Mouse (Mus musculus) embryonic fibroblast, embryonic 13.5 days (primary cell): ENCODE data around the gene Nfya. TPM values are rescaled to one million over a fixed set of nuclear protein-coding genes. Genes with fewer than 3 reads are reported as not detected.

Experiments used
- H3K27ac ChIP-seq: 2 replicates; pipeline ENCODE4 v1.5.1; 2012; ENCODE audit warnings: low read length, control low read depth, inconsistent platforms; ENCODE audit not compliant: insufficient read depth
- H3K4me1 ChIP-seq: 2 replicates; pipeline ENCODE4 v1.6.1; 2011; ENCODE audit warnings: low read length; ENCODE audit not compliant: control insufficient read depth, insufficient read depth
- H3K4me3 ChIP-seq: 2 replicates; pipeline ENCODE4 v1.5.1; 2011; ENCODE audit warnings: mild to moderate bottlenecking, control low read depth, low read length; ENCODE audit not compliant: insufficient read depth
- CTCF ChIP-seq: IDR thresholded peaks from 2 replicates; pipeline ENCODE4 v1.5.1; 2011; ENCODE audit warnings: mild to moderate bottlenecking, control low read depth, low read length, moderate library complexity, borderline replicate concordance; ENCODE audit not compliant: insufficient read depth
- POLR2A ChIP-seq: IDR thresholded peaks from 2 replicates; pipeline ENCODE4 v1.6.1; 2011; ENCODE audit warnings: low read depth, mild to moderate bottlenecking, control low read depth, low read length, moderate library complexity
- polyA plus RNA-seq: library from polyadenylated mRNA; stranded (reverse); fragments of >200 nt; gene quantifications from 2 replicates; pipeline ENCODE4 v1.2.4, GENCODE M21; 2011; ENCODE audit warnings: low read depth; ENCODE audit not compliant: missing spikeins, insufficient read length

The Nfya gene
- polyA plus RNA-seq, 1 experiment, result 41.5 TPM

- TF ChIP-seq POLR2A (no peak), CTCF (no peak)
- Histone ChIP-seq H3K27ac (no peak overlapping the region), H3K4me3 (no peak overlapping the region), H3K4me1 (no peaks in the 10 kb centered on the region)
Observed at GRCm38 (mm10) chr17:48430394-48430793, 20.7 kb upstream of the Nfya start.

DNA sequence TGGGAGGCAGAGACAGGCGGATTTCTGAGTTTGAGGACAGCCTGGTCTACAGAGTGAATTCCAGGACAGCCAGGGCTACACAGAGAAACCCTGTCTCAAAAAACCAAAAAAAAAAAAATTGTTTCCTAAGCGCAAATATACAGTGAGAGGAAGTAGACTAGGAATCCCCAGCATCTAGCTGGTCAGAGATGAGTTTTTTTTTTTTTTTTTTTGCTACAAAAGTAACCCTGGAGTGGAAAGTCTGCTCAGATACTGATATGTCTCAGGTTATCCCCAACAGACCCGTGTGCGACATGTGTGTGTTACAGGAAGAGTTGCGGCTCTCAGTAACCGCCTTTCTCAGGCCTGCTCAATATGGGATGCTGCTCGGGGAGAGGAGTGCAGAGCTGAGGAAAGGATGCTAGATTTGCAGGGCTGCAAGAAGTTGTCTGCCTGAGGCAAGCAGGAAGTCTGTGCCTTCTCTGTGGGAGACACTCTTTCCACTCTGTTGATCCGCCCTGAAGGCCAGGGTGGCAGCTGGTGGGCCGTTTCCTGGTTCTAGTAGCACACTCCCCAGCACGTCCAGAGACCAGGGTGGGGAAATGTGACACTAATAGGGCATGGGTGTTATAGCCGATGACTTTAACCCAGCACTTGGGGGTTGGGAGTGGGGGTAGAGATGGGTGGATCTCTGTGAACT is 18.3 kb upstream of the Nfya start:
- no peak overlapping the region for H3K27ac ChIP-seq
- H3K4me1 ChIP-seq, result no peaks in the 10 kb centered on the region
- H3K4me3 ChIP-seq, result no peak overlapping the region
- no peak for TF ChIP-seq POLR2A
- no peak for TF ChIP-seq CTCF

DNA sequence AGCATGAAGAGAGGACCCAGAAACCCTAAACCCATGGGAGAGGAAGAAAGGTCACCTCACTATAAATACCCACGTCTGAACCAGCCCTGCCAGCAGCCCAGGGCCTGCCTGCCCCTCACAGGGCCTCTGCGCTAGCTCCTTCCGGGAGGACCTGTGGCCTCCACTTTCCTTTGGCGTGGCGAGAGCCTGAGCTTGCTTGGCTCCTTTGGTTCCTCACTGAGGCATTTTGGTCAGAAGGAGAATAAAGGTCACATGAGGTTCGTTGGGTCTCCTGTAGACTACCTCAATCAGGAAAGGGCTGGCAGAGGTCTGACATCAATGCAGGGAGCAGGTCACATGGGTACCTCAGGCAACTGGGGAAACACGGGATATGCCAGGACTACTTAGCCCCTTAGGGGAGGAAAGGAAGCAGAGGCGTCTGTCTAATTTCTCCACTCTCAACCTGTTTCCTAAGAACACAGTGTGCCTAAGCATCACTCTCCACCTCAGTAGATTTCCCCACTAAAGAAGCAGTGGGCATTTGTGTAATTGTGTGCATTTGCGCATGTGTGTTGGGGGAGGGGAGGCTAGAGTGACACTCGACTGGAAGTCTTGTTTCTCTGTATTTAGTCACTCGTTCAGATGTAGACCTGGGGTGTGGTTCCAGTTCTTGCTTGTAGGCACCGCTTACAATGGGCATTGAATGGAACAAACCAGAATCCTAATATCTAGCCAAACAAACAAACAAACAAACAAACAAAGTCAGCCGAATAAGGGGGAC is 17.5 kb upstream of the Nfya start:
- TF ChIP-seq CTCF (no peak), POLR2A (no peak)
- no peak overlapping the region for H3K4me3 ChIP-seq
- no peaks in the 10 kb centered on the region for H3K4me1 ChIP-seq
- H3K27ac ChIP-seq, result no peak overlapping the region

- no peak for TF ChIP-seq POLR2A
- no peak for TF ChIP-seq CTCF
- no peak overlapping the region for H3K27ac ChIP-seq
Observed at GRCm38 (mm10) chr17:48425823-48426612, 16.3 kb upstream of the Nfya start.

DNA sequence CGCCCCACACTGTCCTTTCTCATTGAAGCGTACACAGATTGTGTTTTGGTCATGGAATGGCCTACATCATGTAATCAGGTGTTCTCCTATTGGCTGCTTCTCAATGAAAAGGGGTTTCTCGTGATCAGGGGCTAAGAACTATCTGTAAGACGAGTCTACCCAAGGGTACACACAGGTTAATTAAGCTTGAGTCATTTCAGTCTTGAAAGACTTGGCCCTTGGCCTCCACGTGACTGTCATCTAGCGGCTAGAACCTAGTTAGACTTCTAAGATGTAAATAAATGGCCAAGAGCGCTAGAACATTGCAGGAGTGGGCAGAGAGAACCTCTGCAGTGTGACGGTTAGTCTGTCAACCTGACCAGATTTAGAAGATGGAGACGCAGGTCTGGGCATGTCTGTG is 14.5 kb upstream of the Nfya start:
- Histone ChIP-seq H3K4me3 (no peak overlapping the region), H3K27ac (no peak overlapping the region), H3K4me1 (no peaks in the 10 kb centered on the region)
- TF ChIP-seq POLR2A (no peak), CTCF (no peak)

More at GRCm38 (mm10) chr17:48425823-48426612, 16.3 kb upstream of the Nfya start:
- H3K4me1 ChIP-seq, result no peaks in the 10 kb centered on the region
- no peak overlapping the region for H3K4me3 ChIP-seq

DNA sequence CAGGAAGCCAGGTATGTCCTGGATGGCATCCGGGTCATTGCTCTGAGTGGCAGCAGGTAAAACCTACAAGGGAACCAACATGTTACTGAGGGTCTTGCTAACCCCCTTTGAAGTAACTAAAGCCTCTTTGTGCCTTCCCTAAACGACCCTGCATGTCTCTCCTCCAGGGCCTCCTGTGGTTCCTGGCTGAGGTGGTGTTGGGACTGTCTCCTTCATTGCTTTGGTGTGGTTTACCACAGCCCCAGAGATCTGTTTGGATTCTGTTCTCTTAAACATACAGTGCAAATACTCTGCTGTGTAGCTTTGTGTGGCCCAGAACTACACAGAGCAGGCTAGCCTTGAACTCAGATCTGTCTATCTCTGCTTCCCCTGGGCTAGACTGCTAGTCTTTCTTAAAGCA is 9.9 kb upstream of the Nfya start:
- no peak overlapping the region for H3K4me3 ChIP-seq
- no peak overlapping the region for H3K27ac ChIP-seq
- no peaks in the 10 kb centered on the region for H3K4me1 ChIP-seq
- TF ChIP-seq CTCF (no peak), POLR2A (no peak)

DNA sequence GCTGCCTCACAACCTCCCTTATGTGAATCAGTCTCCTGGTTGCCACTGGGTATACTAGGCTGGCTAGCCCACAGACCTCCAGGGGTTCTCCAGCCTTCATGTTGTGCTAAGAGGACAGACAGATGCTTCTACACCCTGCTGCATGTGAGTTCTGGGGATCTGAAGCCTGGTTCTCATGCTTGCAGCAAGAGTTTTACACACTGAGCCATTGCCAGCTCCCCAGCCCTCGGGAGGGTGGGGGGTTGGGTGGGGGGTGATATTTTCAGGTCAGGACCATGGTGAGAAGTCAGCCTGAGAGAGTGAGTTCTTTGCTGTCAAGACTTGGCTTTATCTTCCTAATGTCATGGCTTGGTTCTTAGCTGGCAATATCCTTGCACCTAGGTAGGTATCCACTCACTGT is 9.1 kb upstream of the Nfya start:
- no peak overlapping the region for H3K27ac ChIP-seq
- no peak for TF ChIP-seq CTCF
- TF ChIP-seq POLR2A, result no peak
- no peaks in the 10 kb centered on the region for H3K4me1 ChIP-seq
- no peak overlapping the region for H3K4me3 ChIP-seq

GRCm38 (mm10) chr17:48418174-48418573 is 8.5 kb upstream of the Nfya start:
- TF ChIP-seq CTCF, result no peak
- TF ChIP-seq POLR2A, result no peak
- H3K27ac ChIP-seq, result no peak overlapping the region
- H3K4me1 ChIP-seq, result no peaks in the 10 kb centered on the region
- no peak overlapping the region for H3K4me3 ChIP-seq

DNA sequence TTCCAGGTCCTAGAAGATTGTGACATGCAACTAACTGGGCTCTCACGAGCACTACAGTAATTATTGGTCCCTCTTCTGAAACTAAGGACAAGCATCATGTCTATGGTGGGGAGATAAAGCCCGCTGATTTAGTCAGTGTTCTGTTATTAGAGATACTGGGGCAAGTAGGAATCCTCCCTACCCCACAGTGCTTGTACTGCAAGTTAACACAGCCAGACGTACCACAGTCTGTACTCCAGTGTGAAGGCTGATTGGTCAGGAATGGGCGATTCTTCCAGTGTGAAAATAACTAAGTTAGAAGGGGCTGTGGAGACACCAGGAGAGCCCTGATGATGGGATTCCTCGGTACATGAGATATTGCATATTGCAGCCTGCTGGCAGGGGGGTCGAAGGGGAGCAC is 7.8 kb upstream of the Nfya start:
- Histone ChIP-seq H3K4me1 (no peaks in the 10 kb centered on the region), H3K27ac (no peak overlapping the region), H3K4me3 (no peak overlapping the region)
- no peak for TF ChIP-seq CTCF
- TF ChIP-seq POLR2A, result no peak
